Mouse (Mus musculus) neural tube, embryonic 14.5 days (tissue): Measurements from ENCODE around the gene Pdss2. TPM values are rescaled to one million over a fixed set of nuclear protein-coding genes. Genes with fewer than 3 reads are reported as not detected.

Source experiments
- ATAC-seq: fragments of 200-750 bp; cut with Nextera tagmentation; 2 replicates; pipeline ENCODE4 v1.8.0; 2017; ENCODE audit warnings: low read depth, mild to moderate bottlenecking, moderate TSS enrichment, moderate library complexity
- H3K27ac ChIP-seq: fragments of 300-500 bp; sonication (generic); 2 replicates; pipeline ENCODE4 v1.5.1; 2014; ENCODE audit warnings: low read depth, mild to moderate bottlenecking, control low read depth, low read length, moderate library complexity, mixed read lengths
- H3K27me3 ChIP-seq: fragments of 300-500 bp; sonication (generic); 2 replicates; pipeline ENCODE4 v1.6.1; 2014; ENCODE audit warnings: low read length; ENCODE audit not compliant: control insufficient read depth, insufficient read depth
- H3K36me3 ChIP-seq: fragments of 300-500 bp; sonication (generic); 2 replicates; pipeline ENCODE4 v1.6.1; 2014; ENCODE audit warnings: low read length, mixed read lengths; ENCODE audit not compliant: control insufficient read depth, insufficient read depth
- H3K4me1 ChIP-seq: fragments of 300-500 bp; sonication (generic); 2 replicates; pipeline ENCODE4 v1.6.1; 2014; ENCODE audit warnings: low read length; ENCODE audit not compliant: control insufficient read depth, insufficient read depth
- H3K4me2 ChIP-seq: fragments of 300-500 bp; sonication (generic); 2 replicates; pipeline ENCODE4 v1.6.1; 2014; ENCODE audit warnings: mild to moderate bottlenecking, low read depth, low read length, control low read depth
- H3K4me3 ChIP-seq: fragments of 300-500 bp; sonication (generic); 2 replicates; pipeline ENCODE4 v1.5.1; 2014; ENCODE audit warnings: low read depth, low read length, control low read depth, mixed read lengths
- H3K9ac ChIP-seq: fragments of 300-500 bp; sonication (generic); replicated peaks from 2 replicates; pipeline ENCODE4 v1.6.1; 2014; ENCODE audit warnings: low read depth, mild to moderate bottlenecking, control low read depth, low read length, mixed read lengths
- H3K9me3 ChIP-seq: fragments of 300-500 bp; sonication (generic); 2 replicates; pipeline ENCODE4 v1.6.1; 2016; ENCODE audit warnings: low read length; ENCODE audit not compliant: control insufficient read depth
- WGBS: fragments of 180-500 bp; shearing (Covaris S2); extraction: QIAGEN DNeasy Blood & Tissue Kit; methylation state at CpG from one replicate; pipeline ENCODE4 v1.1.7; 2014; 5-methylcytosine and 5-hydroxymethylcytosine counted together
- polyA plus RNA-seq: library from polyadenylated mRNA; unstranded; fragments of >200 nt; fragmentation: Nextera tagmentation; extraction: Ambion mirVana; gene quantifications from 2 replicates; pipeline ENCODE4 v1.2.1, GENCODE M21; 2014

Gene Pdss2
- polyA plus RNA-seq, 1 experiment from 2014 or later = 17.3 TPM

GRCm38 (mm10) chr10:43279637-43280288, 58.5 kb downstream of the Pdss2 start:
- ATAC-seq = no peak
- H3K4me2 ChIP-seq = no peak overlapping the region
- H3K27ac ChIP-seq = no peak overlapping the region
- 0 out of 2 replicates have a peak, but pooled peaks cover 3% of the 10 kb centered on the region for H3K4me1 ChIP-seq
- H3K9me3 ChIP-seq = no peaks in the 10 kb centered on the region
- no peaks in the 10 kb centered on the region for H3K27me3 ChIP-seq
- 75% methylated on average over 5 of the region's 5 CpGs for WGBS
- H3K36me3 ChIP-seq = no peaks in the 10 kb centered on the region
- H3K9ac ChIP-seq = no peak overlapping the region
- no peak overlapping the region for H3K4me3 ChIP-seq

GRCm38 (mm10) chr10:43285541-43285940, 64.3 kb downstream of the Pdss2 start:
- H3K36me3 ChIP-seq = no peaks in the 10 kb centered on the region

GRCm38 (mm10) chr10:43290638-43291230, 69.4 kb downstream of the Pdss2 start:
- Histone ChIP-seq H3K4me3 (no peak overlapping the region), H3K9ac (no peak overlapping the region), H3K27me3 (no peaks in the 10 kb centered on the region), H3K4me2 (no peak overlapping the region), H3K9me3 (no peaks in the 10 kb centered on the region), H3K4me1 (peaks cover 3% of the 10 kb centered on the region; the same call in 1 of the 2 replicates), H3K36me3 (no peaks in the 10 kb centered on the region), H3K27ac (no peak overlapping the region)
- WGBS = 66% methylated on average over 2 of the region's 2 CpGs
- no peak for ATAC-seq

More at GRCm38 (mm10) chr10:43285541-43285940, 64.3 kb downstream of the Pdss2 start:
- no peaks in the 10 kb centered on the region for H3K4me1 ChIP-seq
- 83% methylated on average over 1 of the region's 1 CpGs for WGBS
- H3K4me3 ChIP-seq = no peak overlapping the region
- no peak for ATAC-seq
- H3K4me2 ChIP-seq = no peak overlapping the region
- H3K27me3 ChIP-seq = no peaks in the 10 kb centered on the region
- H3K9ac ChIP-seq = no peak overlapping the region
- no peaks in the 10 kb centered on the region for H3K9me3 ChIP-seq
- no peak overlapping the region for H3K27ac ChIP-seq

GRCm38 (mm10) chr10:43291333-43291736, 70.0 kb downstream of the Pdss2 start:
- Histone ChIP-seq H3K27me3 (no peaks in the 10 kb centered on the region), H3K9ac (no peak overlapping the region), H3K4me3 (no peak overlapping the region), H3K9me3 (no peaks in the 10 kb centered on the region), H3K4me1 (peaks cover 3% of the 10 kb centered on the region; the same call in 1 of the 2 replicates), H3K27ac (no peak overlapping the region), H3K36me3 (no peaks in the 10 kb centered on the region), H3K4me2 (no peak overlapping the region)
- 80% methylated on average over 2 of the region's 2 CpGs for WGBS
- ATAC-seq = no peak

GRCm38 (mm10) chr10:43292454-43292853, 71.2 kb downstream of the Pdss2 start:
- Histone ChIP-seq H3K4me3 (no peak overlapping the region), H3K9ac (no peak overlapping the region), H3K4me2 (no peak overlapping the region), H3K9me3 (no peaks in the 10 kb centered on the region), H3K27me3 (no peaks in the 10 kb centered on the region), H3K36me3 (no peaks in the 10 kb centered on the region), H3K4me1 (peaks cover 3% of the 10 kb centered on the region; the same call in 1 of the 2 replicates), H3K27ac (no peak overlapping the region)
- 79% methylated on average over 4 of the region's 4 CpGs for WGBS
- no peak for ATAC-seq

GRCm38 (mm10) chr10:43294331-43294730, 73.0 kb downstream of the Pdss2 start:
- 31% methylated on average over 4 of the region's 4 CpGs for WGBS
- no peak overlapping the region for H3K27ac ChIP-seq

GRCm38 (mm10) chr10:43308105-43308810, 87.0 kb downstream of the Pdss2 start:
- H3K27ac ChIP-seq = no peak overlapping the region
- H3K36me3 ChIP-seq = no peaks in the 10 kb centered on the region
- H3K27me3 ChIP-seq = no peaks in the 10 kb centered on the region
- no peak overlapping the region for H3K4me2 ChIP-seq
- H3K4me1 ChIP-seq = peaks cover 15% of the 10 kb centered on the region; the same call in 1 of the 2 replicates
- H3K9me3 ChIP-seq = no peaks in the 10 kb centered on the region
- no peak for ATAC-seq
- no peak overlapping the region for H3K9ac ChIP-seq
- no peak overlapping the region for H3K4me3 ChIP-seq
- 49% methylated on average over 5 of the region's 5 CpGs for WGBS

More at GRCm38 (mm10) chr10:43294331-43294730, 73.0 kb downstream of the Pdss2 start:
- no peak for ATAC-seq
- Histone ChIP-seq H3K4me3 (no peak overlapping the region), H3K9ac (no peak overlapping the region), H3K4me1 (peaks cover 3% of the 10 kb centered on the region; the same call in 1 of the 2 replicates), H3K4me2 (no peak overlapping the region), H3K9me3 (no peaks in the 10 kb centered on the region), H3K27me3 (no peaks in the 10 kb centered on the region), H3K36me3 (no peaks in the 10 kb centered on the region)

GRCm38 (mm10) chr10:43310781-43311392, 89.6 kb downstream of the Pdss2 start:
- no peak for ATAC-seq
- H3K36me3 ChIP-seq = no peaks in the 10 kb centered on the region
- no peak overlapping the region for H3K27ac ChIP-seq
- peaks cover 15% of the 10 kb centered on the region; the same call in 1 of the 2 replicates for H3K4me1 ChIP-seq
- H3K27me3 ChIP-seq = no peaks in the 10 kb centered on the region
- H3K4me3 ChIP-seq = no peak overlapping the region
- H3K9me3 ChIP-seq = no peaks in the 10 kb centered on the region
- no peak overlapping the region for H3K4me2 ChIP-seq
- 49% methylated on average over 10 of the region's 10 CpGs for WGBS
- H3K9ac ChIP-seq = no peak overlapping the region
